Mouse (Mus musculus) embryo, embryonic 10 days (tissue): Measurements from ENCODE around the gene Olfr64.

Experiments used
- DNase-seq: peaks from one replicate; pipeline ENCODE4 v3.0.0-alpha.2; 2015; ENCODE audit warnings: low spot score

Olfr64 gene

DNA sequence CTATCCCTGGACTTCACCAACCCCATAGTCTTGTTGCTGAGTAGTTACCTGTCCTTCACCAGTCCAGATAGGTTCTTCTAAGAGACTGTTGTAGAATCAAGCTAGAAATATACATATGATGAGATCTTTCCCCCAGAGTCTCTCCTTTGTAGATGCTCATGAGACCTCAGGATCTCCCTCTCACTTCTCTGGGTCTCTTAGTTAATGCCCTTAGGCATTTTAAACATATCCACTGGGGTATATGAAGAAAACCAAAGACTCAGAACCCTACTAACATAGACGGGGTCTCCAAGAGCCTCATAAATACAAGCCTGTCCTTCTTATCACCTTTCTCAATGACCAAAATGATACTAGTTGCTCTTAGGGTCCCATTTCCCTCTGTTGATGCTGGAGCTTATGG, at the start of gene Olfr64:
Gene Olfr64, minus strand, starts transcription at position 101 of the 400 bp plus-strand sequence.
- no peak for DNase-seq

DNA sequence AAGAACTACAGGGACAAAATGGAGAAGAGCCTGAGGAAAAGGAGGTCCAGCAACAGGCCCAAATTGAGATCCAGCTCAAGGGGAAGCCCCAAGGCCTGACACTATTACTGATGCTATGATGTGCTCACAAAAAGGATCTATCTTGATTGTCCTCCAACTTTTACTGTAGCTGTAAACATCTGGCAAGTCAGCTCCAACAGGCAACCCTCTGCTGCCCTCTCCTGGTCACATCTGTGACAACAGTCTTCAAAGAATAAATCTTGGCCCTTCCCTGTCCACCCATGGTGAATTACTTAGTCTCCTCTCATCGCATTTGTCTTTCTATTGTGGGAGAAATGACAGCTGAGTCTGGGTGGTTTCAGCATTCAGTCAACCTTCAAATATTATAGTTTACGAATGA, 48.4 kb upstream of the Olfr64 start:
- peak; percentile 78 for DNase-seq

DNA sequence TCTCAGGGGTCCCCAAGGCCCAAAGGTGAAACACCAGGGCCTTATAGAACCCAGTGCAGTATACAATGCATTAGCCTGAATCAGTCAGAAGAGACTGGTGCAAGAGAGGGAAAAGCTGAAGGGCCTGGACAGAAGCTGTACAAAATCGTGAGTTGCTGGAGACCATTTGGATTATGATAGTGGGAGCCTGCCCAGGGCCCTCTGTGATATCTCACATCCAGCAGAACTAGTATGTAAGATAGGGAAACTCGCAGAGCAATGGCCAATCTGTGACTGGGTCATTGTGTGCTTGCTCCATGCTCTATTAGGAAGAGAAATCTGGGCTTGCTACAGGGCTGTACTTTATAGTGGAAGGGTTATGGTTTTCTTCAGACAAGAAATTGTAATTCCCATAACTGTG, 40.0 kb upstream of the Olfr64 start, which contains the start of gene Olfr632:
Gene Olfr632, plus strand, starts transcription at position 84 of the 400 bp plus-strand sequence.
- DNase-seq = no peak

DNA sequence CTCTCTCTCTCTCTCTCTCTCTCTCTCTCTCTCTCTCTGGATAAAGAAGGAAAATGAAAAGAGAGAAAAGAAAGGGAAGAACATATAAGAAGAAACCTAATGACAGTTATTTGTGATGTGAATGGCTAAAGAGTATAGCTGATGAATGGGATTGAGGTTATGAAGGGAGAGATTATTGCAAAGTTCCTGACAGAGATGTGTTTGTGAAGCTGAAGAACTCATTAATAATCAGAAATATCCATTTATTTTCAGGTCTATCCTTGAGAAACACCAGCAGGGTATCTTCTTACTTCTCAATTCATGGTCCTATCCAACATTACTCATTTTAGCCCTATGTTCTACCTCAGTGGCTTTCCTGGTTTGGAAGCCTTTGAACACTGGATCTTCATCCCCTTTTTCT, 34.2 kb upstream of the Olfr64 start, which contains the start of gene Olfr631:
Gene Olfr631, plus strand, starts transcription at position 301 of the 400 bp plus-strand sequence.
- no peak for DNase-seq

DNA sequence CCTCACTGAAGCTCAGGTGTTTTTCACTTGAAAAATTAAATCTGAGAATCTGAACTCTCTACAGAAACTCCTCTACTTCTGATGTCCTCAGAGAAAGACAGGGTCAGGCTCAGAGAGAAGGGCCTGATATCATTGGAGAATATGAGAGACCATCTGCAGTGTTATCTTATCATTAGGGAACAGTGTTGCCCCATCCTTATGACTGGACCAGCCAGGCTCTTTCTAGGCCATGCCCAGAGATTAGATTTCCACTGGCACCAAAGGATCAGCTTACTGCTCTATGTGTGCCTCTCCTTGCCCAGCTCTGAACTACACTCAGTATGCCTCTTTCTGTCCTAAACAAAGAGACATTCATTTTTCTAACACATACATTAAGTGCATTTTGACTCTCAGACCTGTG, 21.1 kb upstream of the Olfr64 start:
- no peak for DNase-seq

DNA sequence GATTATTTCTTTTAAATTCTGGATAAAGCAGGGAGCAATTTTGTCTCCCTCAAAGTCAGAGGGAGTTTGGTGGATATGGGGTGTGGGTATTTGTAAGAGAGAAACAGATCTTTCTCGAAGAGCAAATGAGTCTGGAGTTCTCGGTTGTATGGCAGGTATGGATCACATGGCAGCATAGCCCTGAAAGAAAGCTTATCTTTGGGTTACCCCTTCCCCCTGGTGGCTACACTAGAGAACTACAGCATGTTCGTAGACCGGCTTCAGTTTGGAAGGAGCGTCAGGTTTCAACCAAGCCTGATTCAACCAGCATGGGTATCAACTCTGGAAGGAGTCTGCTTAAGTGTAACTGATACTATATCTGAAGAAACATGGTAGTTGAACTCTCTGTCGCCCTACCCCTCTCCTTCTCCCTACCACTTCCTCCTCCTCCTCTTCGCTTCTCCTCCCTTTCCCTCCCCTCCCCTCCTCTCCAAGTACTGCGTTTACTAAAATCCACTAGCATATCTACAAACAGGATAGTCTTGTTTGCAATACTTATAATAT, 18.8 kb upstream of the Olfr64 start:
- peak; percentile 66 for DNase-seq

DNA sequence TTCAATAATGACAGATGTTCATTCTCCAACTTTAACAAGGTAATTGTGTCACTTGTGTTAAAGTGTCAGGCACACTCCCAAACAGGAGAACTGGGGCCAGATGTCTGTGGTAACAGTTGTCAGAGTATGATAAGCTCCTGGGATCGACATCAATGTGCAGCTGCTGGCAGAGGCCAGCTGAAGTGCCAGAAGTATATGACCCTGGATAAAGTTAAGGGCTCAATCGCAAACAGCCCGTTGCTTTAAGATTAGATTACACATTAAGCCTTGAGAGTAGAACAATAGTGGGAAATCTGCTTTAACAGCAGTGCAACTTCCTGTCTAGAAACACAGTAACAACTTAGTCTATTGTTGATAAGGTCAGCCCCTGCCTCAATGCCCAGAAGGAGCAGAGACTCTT, 15.8 kb upstream of the Olfr64 start:
- DNase-seq = peak; percentile 28

DNA sequence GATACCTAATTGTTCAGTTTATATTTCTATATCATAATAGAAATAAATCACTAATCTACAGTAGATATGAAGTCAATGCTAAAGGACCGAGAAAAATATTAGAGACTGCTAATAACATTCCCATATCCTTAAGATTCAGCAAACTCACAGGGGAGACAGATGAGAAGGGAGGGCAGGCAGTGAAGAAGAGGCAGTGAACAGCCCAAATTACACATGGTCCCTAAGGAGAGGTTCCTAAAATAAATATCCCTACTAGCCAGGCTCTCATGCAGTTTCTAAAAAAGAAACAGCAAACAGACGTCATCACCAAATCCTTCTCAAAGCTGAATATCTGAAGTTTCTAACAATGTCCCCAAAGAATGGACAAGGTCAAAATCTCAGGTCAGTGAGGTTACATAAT, 8.9 kb upstream of the Olfr64 start, which contains the start of gene Olfr65:
Gene Olfr65, plus strand, starts transcription at position 301 of the 400 bp plus-strand sequence.
- no peak for DNase-seq

DNA sequence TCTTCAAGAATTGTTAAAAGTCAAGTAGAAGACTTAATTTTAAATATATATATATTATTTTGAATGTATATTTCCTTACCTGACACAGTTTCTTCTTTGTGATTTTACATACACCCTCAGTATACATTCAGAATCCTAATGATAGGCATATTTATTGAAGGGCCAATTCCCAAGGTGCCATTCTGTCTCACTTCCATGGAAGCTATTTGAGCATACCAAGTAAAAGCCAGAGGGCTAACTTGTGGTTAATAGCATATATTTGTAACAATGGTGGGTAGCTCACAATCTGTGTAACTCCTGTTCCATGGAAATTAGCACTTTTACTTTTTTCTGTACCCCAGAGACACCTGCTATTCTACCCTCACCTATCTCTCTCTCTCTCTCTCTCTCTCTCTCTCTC, 8.1 kb downstream of the Olfr64 start, which contains the start of gene Olfr66:
Gene Olfr66, minus strand, starts transcription at position 101 of the 400 bp plus-strand sequence.
- DNase-seq = no peak

DNA sequence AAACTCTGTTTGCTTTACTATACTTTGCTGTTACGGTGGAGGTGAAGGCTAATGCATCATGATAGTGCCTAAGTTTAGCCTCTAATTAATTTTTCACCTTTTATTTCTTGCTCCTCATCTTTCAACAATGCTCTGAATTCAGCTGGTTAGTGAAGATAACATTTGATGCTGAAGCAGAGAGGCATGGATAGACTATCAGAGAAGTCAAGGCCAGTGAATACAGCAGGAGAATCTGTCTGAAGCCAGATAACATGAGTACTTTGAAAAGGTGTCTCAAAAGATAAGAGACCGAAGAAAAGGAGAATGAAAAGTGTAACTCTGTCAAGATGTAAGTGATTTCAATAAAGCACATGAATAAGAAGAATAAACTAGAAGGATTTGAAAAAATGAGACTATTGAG, 17.2 kb downstream of the Olfr64 start:
- no peak for DNase-seq

DNA sequence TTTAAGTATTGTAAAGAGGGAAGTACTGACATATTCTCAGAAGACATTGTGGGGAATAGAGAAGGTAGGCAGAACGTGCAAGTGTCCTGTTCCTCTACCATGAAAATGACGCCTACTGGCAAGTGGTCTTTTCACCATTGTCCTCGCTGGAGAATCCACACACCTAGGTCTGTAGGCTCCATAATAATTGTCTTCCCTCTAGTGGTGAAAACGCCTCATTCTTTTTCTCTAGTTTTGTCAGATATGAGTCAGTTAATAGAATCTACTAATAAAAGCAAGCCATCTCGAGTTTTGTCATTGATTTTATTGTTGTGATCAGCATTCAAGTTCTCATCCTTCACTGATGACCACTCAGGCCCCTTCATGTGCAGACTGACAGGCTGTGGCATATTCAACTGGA, 19.8 kb downstream of the Olfr64 start:
- DNase-seq = no peak

DNA sequence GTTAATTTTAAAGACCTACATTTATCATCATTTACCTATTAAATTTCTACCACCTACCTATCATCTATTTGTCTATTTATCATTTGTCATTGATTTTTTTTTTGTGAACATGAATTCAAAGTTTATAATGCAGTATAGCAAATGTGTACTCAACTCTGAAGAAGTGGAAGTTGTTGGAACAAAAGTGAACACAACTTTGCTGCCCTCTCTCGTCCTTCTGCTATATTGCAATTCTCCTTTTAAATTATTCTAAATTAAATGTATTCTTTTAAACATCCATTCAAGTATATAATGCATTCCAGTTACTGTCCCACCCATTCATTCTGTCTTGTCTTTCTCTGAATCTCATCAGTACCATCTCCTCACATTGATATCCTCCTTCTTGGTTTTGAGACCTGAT, 21.2 kb downstream of the Olfr64 start:
- DNase-seq = no peak

DNA sequence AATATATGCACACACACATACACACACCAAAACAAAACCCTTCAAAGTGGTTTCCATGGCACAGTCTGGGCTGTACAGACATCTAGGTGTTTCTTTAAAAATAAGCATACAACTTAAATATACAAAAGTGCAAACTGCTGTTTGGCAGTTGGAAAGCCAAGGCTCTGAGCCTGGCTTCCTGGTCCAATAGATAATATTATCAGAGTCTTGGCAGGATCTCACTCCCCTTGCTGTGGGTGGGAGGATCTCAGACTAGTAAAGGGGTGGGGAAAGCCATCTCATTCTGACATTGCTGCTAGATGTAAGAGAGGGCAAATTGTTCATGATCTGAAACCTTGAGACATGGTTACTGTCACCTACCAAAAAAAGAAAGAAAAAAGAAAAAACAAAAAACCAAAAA, 23.6 kb downstream of the Olfr64 start:
- DNase-seq = no peak

DNA sequence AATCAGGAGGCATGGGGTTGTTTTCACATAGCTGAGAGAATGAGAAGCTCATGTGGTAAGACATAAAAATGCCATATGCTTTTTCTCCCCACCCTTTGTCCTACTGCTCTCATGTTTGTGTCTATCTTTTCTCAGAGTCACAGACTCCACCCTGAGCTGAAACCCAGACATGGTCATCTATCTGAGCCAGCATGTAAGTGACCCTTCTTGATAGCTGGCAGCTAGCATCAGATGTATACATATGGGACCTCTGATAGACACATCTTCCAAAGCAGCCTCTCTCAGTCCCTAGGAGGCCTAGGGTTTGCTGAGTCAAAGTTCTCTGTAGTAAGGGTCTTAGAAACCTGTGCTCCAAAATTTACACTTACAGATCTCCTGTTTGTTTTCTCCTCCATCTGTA, 28.6 kb downstream of the Olfr64 start:
- no peak for DNase-seq

DNA sequence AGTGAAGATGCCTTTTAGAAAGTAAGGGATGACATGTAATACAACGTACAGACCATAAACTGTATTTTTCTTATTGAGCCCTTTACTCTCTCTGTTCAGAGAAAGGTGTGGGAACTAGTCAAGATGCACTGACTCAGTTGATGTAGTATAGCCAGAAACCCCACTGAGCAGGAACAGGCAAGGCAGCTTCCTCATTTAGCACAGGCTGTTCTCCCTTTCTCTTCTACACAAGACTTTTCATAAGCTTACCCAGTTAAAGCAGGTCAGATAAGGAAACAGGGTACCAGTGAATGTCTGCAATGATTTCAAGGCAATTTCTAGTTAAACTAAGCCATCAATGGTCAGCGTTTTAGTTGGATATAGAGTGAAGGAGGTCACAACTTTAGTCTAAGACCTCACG, 32.8 kb downstream of the Olfr64 start:
- no peak for DNase-seq

DNA sequence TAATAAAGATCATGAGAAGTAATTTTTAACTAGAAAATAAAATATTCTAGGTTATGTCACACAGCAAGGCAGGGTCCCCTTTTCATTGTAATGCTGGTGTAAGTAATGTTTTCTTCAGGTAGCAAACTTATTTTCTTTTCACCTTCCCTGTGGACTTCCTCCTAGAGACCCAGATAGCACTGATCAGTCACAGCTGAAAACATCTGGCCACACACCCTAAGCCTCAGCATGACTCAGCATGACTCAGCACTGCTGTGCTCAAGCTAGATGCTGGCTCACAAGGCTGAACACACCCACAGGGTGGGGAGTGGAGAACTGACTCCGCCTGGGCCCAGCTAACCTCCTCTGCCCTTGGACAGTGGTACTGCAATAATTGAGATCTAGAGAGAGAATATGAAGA, 33.4 kb downstream of the Olfr64 start:
- DNase-seq = peak; percentile 72

DNA sequence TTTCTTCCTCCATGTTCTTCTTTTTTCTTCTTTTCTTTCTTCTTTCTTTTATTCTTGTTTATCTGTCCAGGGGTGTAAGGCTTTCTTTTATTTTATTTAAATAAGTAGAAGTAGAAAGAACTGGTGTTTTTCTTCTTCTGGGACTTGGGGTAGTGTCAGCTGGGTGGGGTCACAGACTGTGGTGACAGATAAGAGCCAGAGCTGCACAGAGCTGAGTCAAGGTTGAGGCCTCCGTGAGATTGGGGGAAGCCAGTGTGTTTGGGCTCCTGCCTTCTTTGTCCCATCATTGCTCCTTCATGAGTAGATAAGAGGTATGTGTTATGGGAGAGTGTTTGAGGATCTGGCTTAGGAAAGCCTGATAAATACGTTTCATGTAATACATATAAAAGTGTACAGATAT, 35.2 kb downstream of the Olfr64 start:
- no peak for DNase-seq

DNA sequence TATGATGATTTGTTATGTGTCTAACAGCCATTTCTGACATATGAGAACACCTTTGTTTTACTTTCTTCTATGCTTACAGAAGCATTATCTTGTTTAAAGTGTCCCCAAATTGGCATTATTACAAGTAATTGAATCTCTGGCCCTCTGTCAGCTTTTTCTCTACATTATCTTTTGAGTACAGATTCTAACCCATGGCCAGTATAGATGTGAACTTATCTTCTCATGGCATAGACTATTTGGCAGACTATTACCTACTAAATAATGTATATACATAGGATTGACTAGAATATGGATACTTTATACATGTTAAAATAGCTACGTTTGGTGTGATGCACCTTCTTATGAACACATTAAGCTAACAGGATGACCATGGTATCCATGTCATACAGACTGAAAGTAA, 39.6 kb downstream of the Olfr64 start:
- DNase-seq = no peak

DNA sequence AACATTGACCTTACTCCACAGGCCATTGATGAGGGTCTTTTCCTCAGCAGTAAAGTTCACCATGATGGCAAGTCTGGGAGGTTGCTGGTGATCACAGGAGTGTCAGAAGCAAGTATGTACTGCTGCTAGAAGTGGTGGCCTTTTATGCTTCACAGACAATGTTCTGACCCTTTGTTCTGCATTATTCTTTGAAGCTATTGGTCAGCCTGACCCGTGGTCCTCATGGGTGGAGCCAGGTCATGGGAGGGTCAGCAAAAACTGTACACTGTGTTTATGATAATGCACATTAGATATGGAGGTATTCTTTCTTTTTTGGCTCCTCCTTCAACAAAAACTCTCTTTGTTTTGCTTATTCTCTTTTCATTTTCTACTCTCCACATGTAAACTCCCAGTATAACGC, 41.2 kb downstream of the Olfr64 start, which contains the start of gene Hbb-y:
Gene Hbb-y, minus strand, starts transcription at position 127 of the 400 bp plus-strand sequence.
- peak; percentile 36 for DNase-seq

DNA sequence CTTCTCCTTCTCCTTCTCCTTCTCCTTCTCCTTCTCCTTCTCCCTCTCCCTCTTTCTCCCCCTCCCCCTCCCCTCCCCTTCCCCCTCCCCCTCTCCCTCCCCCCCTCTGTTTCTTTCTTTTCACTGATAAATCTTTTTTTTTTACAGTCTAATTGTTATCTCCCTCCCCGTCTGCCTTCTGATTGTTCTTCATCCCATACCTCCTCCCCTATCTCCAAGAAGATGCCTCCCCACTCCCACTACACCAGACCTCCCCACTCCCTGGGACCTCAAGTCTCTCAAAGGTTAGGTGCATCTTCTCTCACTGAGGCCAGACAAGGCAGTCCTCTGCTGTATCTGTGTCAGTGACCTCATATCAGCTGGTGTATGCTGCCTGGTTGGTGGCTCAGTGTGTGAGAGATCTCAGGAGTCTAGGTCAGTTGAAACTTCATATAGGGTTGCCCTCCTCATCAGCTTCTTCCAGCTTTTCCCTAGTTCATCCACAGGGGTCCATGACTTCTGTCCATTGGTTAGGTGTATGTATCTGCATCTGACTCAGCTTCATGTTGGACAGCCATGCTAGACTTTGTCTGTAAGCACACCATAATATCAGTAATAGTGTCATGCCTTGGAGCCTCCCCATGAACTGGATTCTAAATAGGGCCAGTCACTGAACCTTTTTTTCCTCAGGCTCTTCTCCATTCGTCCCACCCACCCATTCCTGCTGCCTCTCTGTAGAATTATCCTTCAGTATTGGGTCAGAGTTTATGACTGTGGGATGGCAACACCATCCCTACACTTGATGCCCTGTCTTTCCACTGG, 49.6 kb downstream of the Olfr64 start:
- no peak for DNase-seq

DNA sequence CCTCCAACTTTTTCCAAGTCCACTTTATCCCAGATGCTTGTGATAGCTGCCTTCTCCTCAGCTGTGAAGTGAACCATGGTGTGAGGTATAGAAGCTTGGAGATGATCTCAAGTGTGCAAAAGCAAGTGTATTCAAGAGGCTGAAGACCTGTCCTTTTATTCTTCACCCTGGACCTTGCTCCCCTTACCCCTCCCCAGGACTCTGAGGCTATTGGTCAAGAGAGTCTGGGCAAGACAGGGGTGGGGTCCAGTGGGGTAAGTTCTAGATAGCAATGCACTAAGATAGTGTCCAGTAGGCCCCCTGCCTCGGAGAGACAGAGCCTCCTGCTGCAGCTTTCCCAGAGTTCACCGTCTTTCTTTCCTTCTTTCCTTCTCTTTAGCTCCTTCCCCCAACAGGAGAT, 51.3 kb downstream of the Olfr64 start, which contains the start of gene Hbb-bh1:
Gene Hbb-bh1, minus strand, starts transcription at position 131 of the 400 bp plus-strand sequence.
- no peak for DNase-seq

DNA sequence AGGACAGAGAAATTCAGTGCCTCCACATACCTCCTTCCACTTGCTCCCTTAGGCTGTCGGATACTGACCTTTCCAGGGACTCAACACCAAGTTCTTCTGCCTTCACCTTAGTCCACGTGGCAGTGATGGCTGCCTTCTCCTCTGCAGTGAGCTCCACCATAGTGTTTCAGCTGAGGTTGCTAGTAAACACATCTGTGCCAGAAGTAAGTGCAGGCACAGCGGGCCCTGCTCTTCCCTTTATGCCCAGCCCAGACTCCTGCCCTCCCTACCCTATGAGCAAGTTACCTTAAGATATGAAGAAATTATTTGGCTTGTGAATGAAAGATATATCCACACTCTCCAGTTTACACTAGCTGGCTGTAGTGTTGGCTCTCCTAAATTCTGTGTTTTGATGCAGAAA, 54.0 kb downstream of the Olfr64 start, which contains the start of gene Hbb-bh2:
Gene Hbb-bh2, minus strand, starts transcription at position 253 of the 400 bp plus-strand sequence.
- DNase-seq = no peak
